Mouse (Mus musculus) liver, adult 2 months (tissue): ENCODE measurements around the gene Asb3.

ENCODE experiments used
- CTCF ChIP-seq: fragments of 200-500 bp; IDR thresholded peaks from 2 replicates; pipeline ENCODE4 v1.5.1; 2011; ENCODE audit warnings: low read depth, low read length, control low read depth
- POLR2A ChIP-seq: fragments of 200-500 bp; IDR thresholded peaks from 2 replicates; pipeline ENCODE4 v1.6.1; 2011; ENCODE audit warnings: low read length, control low read depth; ENCODE audit not compliant: insufficient read depth; ENCODE audit errors: extremely low read depth

GRCm38 (mm10) chr11:30986625-30987017, 101.4 kb downstream of the Asb3 start:
- TF ChIP-seq CTCF (no peak), POLR2A (no peak)
